Mouse (Mus musculus): Measurements from ENCODE around the gene Map7d2.

- TF ChIP-seq CTCF (IDR thresholded peaks at IDR 0.05; ENCODE audit: borderline replicate concordance, control insufficient read depth, extremely low read depth, insufficient read depth, low read length, poor library complexity), result no peak
- TF ChIP-seq POLR2A (IDR thresholded peaks at IDR 0.05; ENCODE audit: control insufficient read depth, extremely low read depth, insufficient read depth, low read length, poor library complexity), result no peak
Observed at GRCm38 (mm10) chrX:159372753-159373144, 41.6 kb upstream of the Map7d2 start.

Data from thymus, adult 2 months (tissue).